Mouse (Mus musculus): Measurements from ENCODE around the gene Lmf1. TPM values are rescaled to one million over a fixed set of nuclear protein-coding genes. Genes with fewer than 3 reads are reported as not detected.

The Lmf1 gene
- polyA plus RNA-seq, 1 experiment from 2014 or later = 31.4 TPM

DNA sequence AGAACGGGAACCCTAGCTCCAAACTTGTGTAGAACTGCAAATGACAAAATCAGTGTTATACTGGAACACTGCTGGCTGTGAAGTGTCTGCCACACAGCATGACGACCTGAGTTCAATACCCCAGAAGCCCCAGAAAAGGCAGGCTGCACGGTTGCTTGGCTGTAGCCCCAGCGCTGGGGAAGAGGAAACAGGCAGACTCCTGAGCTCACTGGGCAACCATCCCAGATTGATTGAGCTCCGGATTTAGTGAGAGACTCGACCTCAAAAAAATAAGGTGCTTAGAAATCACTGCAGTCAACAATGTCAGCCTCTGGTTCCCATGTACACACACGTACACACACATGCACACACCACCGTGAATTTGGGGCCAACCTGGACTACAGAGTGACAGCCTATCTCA, 87.0 kb downstream of the Lmf1 start:
- Histone ChIP-seq H3K9ac (no peak overlapping the region), H3K27ac (replicated peaks) (no peak overlapping the region), H3K9me3 (replicated peaks) (no peaks in the 10 kb centered on the region), H3K27me3 (no peaks in the 10 kb centered on the region), H3K4me3 (replicated peaks) (no peak overlapping the region), H3K36me3 (no peaks in the 10 kb centered on the region), H3K4me2 (replicated peaks) (no peak overlapping the region), H3K4me1 (peaks cover 22% of the 10 kb centered on the region)
- 57% methylated on average over 8 of the region's 8 CpGs for WGBS
- ATAC-seq (ENCODE audit: insufficient number of reproducible peaks, low FRiP score, low TSS enrichment, low read depth) = no peak

DNA sequence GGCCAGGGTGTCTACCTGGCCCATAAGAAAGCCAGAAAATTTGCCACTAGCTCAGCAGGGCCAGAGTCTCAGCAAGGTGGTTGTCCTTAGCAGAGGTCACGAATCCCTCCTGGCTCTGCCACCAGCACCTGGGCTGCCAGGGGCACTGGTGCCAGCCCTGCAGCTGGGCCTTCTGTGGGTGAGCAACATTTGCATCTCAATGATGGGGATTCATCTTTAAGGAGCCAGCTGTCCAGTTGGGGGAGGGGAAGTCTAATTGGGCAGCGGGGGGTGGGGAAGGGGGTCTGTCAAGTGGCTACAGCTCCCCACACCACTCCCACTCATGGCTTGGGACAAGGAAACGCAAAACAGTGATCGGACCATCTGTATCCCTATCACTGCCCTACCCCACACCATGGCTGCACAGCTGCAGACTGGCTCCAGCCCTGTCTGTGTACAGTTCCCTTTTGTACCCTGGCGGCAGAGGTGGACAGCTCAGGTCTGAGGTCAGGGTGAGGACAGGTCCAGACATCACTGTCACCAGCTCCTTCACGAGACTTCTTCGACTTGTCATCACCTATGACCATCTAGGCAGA, 89.7 kb downstream of the Lmf1 start:
- 80% methylated on average over 7 of the region's 7 CpGs for WGBS
- peaks cover 10% of the 10 kb centered on the region for H3K4me1 ChIP-seq
- 0 out of 2 replicates have a peak, but pooled peaks cover 2% of the 10 kb centered on the region for H3K27me3 ChIP-seq
- H3K36me3 ChIP-seq = no peaks in the 10 kb centered on the region
- ATAC-seq (ENCODE audit: insufficient number of reproducible peaks, low FRiP score, low TSS enrichment, low read depth) = no peak
- no peaks in the 10 kb centered on the region for H3K9me3 ChIP-seq (replicated peaks)
- H3K4me2 ChIP-seq (replicated peaks) = no peak overlapping the region
- no peak overlapping the region for H3K4me3 ChIP-seq (replicated peaks)
- no peak overlapping the region for H3K27ac ChIP-seq (replicated peaks)
- no peak overlapping the region for H3K9ac ChIP-seq

DNA sequence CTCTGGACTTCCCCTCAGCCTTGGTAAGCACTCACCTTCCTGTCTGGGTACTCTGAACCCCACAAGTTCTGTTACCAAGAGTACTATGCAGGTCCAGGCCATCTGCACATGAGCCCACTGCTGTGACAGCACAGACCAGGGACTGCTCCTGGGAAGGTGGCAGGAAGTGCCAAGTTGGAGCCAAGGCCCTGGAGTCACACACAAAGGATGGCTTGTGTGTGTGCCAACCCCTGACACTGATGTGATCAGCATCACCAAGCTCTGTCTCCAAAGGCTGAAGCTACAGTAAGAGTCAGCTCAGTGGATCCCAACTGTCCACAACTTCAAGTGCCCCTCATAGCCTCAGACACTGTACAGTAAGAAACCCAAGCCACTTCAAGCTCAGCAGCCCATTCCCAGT, 94.1 kb downstream of the Lmf1 start:
- H3K4me3 ChIP-seq (replicated peaks) = no peak overlapping the region
- H3K4me1 ChIP-seq = peaks cover 11% of the 10 kb centered on the region; the same call in 1 of the 2 replicates
- no peak overlapping the region for H3K4me2 ChIP-seq (replicated peaks)
- H3K27ac ChIP-seq (replicated peaks) = no peak overlapping the region
- no peak for ATAC-seq (ENCODE audit: insufficient number of reproducible peaks, low FRiP score, low TSS enrichment, low read depth)
- 0 out of 2 replicates have a peak, but pooled peaks cover 2% of the 10 kb centered on the region for H3K27me3 ChIP-seq
- no peak overlapping the region for H3K9ac ChIP-seq
- H3K36me3 ChIP-seq = no peaks in the 10 kb centered on the region
- H3K9me3 ChIP-seq (replicated peaks) = no peaks in the 10 kb centered on the region

DNA sequence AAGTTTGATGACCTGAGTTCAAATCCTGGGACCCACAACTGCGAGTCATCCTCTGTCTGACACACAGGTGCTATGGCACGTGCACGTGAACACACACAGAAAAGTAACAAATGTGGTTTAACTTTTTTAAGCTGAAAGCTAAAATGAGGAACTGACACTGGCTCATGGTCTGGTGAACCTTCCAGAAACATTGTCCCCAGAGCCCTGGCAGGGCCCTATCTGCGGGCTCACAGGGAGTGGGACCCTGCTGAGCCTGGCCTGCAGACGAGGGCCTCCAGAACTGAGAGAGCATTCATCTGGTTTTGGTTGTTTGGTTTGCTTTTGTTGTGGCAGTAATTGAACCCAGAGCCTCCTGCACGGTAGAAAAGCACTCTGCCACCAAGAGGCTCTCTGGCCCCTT, 99.1 kb downstream of the Lmf1 start:
- WGBS = 48% methylated on average over 6 of the region's 6 CpGs
- no peaks in the 10 kb centered on the region for H3K27me3 ChIP-seq
- no peak overlapping the region for H3K27ac ChIP-seq (replicated peaks)
- H3K36me3 ChIP-seq = no peaks in the 10 kb centered on the region
- ATAC-seq (ENCODE audit: insufficient number of reproducible peaks, low FRiP score, low TSS enrichment, low read depth) = no peak
- H3K4me3 ChIP-seq (replicated peaks) = no peak overlapping the region
- H3K4me2 ChIP-seq (replicated peaks) = no peak overlapping the region
- H3K9me3 ChIP-seq (replicated peaks) = no peaks in the 10 kb centered on the region
- 0 out of 2 replicates have a peak, but pooled peaks cover 6% of the 10 kb centered on the region for H3K4me1 ChIP-seq
- H3K9ac ChIP-seq = no peak overlapping the region

DNA sequence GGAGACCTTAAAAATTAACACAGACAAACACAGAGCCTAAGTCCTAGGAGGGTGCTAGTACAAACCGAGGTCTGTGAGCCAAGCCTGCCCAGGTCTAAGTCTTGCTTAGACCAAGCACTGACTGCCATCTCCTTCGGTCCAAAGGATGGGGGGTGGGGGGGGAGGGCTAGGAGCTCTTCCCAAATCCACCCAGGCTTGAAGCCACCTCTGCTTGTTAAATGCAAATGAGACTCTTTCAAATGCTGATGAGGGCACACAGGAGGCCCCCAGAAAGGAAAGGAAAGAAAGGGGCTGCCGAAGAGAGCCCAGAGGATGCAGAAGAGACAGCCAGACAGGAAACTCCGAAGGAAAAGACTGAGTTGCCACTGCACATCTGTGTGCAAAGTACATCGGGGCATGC, 100.9 kb downstream of the Lmf1 start:
- no peaks in the 10 kb centered on the region for H3K9me3 ChIP-seq (replicated peaks)

DNA sequence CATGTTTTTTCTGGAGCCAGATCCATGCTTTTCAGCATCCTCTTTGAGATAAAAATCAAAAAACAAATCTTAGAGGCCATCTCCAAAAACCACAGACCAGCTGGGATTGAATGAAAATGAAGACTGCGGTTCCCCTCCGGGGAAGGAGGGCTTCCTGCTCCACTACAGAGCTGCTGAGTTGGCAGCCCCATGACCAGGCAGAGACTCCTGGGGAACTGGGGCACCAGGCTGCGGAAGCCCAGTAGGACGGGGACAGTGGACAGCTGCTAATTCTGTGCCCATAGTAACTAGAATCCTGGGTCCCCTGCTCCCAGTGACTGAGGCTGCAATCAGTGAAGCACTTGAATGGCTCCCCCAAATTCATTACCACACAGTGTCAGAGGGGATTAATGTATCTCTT, 102.8 kb downstream of the Lmf1 start:
- no peaks in the 10 kb centered on the region for H3K36me3 ChIP-seq
- 58% methylated on average over 4 of the region's 4 CpGs for WGBS
- no peak overlapping the region for H3K27ac ChIP-seq (replicated peaks)
- H3K27me3 ChIP-seq = no peaks in the 10 kb centered on the region
- H3K4me2 ChIP-seq (replicated peaks) = no peak overlapping the region
- H3K4me3 ChIP-seq (replicated peaks) = no peak overlapping the region
- H3K9me3 ChIP-seq (replicated peaks) = no peaks in the 10 kb centered on the region
- H3K9ac ChIP-seq = no peak overlapping the region
- 0 out of 2 replicates have a peak, but pooled peaks cover 6% of the 10 kb centered on the region for H3K4me1 ChIP-seq
- ATAC-seq (ENCODE audit: insufficient number of reproducible peaks, low FRiP score, low TSS enrichment, low read depth) = no peak

More for the DNA sequence above, 100.9 kb downstream of the Lmf1 start:
- no peak overlapping the region for H3K27ac ChIP-seq (replicated peaks)
- no peaks in the 10 kb centered on the region for H3K27me3 ChIP-seq
- H3K4me1 ChIP-seq = 0 out of 2 replicates have a peak, but pooled peaks cover 6% of the 10 kb centered on the region
- no peak for ATAC-seq (ENCODE audit: insufficient number of reproducible peaks, low FRiP score, low TSS enrichment, low read depth)
- H3K4me2 ChIP-seq (replicated peaks) = no peak overlapping the region
- H3K9ac ChIP-seq = no peak overlapping the region
- 15% methylated on average over 5 of the region's 5 CpGs for WGBS
- H3K36me3 ChIP-seq = no peaks in the 10 kb centered on the region
- no peak overlapping the region for H3K4me3 ChIP-seq (replicated peaks)

DNA sequence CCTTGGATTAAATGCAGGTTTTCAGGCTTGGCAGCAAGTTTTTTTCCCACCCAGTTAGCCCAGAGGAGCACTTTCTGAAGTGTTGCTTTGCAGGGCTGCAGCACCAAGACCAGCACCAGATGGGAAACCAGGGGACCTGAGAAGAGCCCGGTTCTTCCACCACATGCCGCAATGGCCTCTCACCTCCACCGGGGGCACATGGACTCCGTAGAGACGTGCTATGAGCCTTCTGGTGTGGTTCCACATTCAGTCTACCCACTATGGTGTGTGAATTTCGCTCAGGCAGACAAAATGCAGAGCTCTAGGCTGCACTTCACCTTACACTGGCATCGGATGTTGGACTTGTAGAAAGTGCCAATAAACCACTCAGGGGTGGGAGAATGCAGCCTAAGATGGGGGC, 107.4 kb downstream of the Lmf1 start:
- H3K27me3 ChIP-seq = no peaks in the 10 kb centered on the region

DNA sequence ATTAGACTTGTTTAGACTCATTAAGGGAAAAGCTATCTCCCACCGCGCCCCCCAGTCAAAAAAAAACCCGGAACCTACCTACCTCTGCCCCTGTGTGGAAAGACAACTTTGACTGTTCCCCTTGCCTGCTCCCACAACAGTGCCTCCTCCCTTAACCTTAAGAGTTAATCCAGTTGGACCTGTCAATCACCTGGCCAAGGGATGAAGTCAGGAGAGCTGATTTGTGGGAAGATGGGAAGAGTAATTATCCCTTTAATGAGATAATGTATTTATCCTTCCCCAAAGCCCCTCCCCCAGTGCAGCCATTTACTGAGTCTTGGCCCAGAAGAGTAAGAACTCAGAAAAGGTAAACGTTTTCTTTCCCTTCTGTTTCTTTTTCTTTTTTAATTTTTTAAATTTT, 110.0 kb downstream of the Lmf1 start:
- H3K4me2 ChIP-seq (replicated peaks) = no peak overlapping the region
- H3K9me3 ChIP-seq (replicated peaks) = no peaks in the 10 kb centered on the region
- no peaks in the 10 kb centered on the region for H3K36me3 ChIP-seq
- H3K4me3 ChIP-seq (replicated peaks) = no peak overlapping the region
- H3K27me3 ChIP-seq = no peaks in the 10 kb centered on the region
- 60% methylated on average over 4 of the region's 4 CpGs for WGBS
- ATAC-seq (ENCODE audit: insufficient number of reproducible peaks, low FRiP score, low TSS enrichment, low read depth) = no peak
- H3K4me1 ChIP-seq = 0 out of 2 replicates have a peak, but pooled peaks cover 2% of the 10 kb centered on the region
- no peak overlapping the region for H3K27ac ChIP-seq (replicated peaks)
- no peak overlapping the region for H3K9ac ChIP-seq

More for the DNA sequence above, 107.4 kb downstream of the Lmf1 start:
- Histone ChIP-seq H3K27ac (replicated peaks) (no peak overlapping the region), H3K4me3 (replicated peaks) (no peak overlapping the region), H3K4me2 (replicated peaks) (no peak overlapping the region), H3K9ac (no peak overlapping the region), H3K9me3 (replicated peaks) (no peaks in the 10 kb centered on the region), H3K4me1 (0 out of 2 replicates have a peak, but pooled peaks cover 2% of the 10 kb centered on the region), H3K36me3 (no peaks in the 10 kb centered on the region)
- 41% methylated on average over 7 of the region's 7 CpGs for WGBS
- ATAC-seq (ENCODE audit: insufficient number of reproducible peaks, low FRiP score, low TSS enrichment, low read depth) = no peak

DNA sequence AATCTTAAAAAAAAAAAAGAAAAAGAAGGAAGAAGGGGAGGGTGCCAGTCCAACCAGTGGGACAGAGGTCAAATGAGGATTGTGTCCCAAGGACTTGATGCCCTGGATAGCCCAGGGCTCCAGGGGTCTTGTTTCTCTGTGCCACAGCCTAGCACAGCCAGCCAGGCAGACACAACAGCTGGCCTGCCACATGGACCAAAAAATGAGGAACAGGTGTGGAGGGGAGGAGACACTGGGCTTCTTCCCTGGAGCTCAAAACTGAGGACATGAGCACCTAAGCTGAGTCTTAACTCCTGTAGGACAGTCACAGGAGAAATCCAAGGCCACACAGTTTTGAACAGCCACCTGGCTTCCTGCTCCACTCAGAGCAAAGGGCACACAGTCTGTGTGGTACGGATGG, 117.4 kb downstream of the Lmf1 start:
- no peaks in the 10 kb centered on the region for H3K4me1 ChIP-seq
- H3K27ac ChIP-seq (replicated peaks) = no peak overlapping the region
- no peak overlapping the region for H3K4me3 ChIP-seq (replicated peaks)
- 38% methylated on average over 1 of the region's 1 CpGs for WGBS
- no peak overlapping the region for H3K4me2 ChIP-seq (replicated peaks)
- H3K36me3 ChIP-seq = no peaks in the 10 kb centered on the region
- no peaks in the 10 kb centered on the region for H3K9me3 ChIP-seq (replicated peaks)
- H3K9ac ChIP-seq = no peak overlapping the region
- no peak for ATAC-seq (ENCODE audit: insufficient number of reproducible peaks, low FRiP score, low TSS enrichment, low read depth)
- no peaks in the 10 kb centered on the region for H3K27me3 ChIP-seq

DNA sequence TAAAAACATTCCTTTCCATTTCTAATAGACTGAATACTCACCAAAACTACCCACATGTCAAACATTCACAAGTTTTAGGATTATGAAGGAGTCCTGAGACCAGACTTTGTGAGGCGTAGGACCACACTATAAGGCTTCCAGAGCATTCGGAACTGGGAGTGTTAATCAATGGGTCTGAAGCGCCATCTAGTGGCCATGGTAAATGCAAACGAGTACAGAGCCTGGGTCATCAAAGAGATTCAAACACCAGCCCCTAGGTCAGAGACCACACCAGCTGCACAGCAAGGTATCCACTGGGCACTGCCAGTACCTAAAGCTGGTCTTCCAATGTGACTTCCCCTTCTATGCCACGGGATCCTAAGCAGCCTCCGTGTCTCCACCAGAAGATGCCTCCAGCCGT, 119.6 kb downstream of the Lmf1 start:
- 14% methylated on average over 7 of the region's 7 CpGs for WGBS

DNA sequence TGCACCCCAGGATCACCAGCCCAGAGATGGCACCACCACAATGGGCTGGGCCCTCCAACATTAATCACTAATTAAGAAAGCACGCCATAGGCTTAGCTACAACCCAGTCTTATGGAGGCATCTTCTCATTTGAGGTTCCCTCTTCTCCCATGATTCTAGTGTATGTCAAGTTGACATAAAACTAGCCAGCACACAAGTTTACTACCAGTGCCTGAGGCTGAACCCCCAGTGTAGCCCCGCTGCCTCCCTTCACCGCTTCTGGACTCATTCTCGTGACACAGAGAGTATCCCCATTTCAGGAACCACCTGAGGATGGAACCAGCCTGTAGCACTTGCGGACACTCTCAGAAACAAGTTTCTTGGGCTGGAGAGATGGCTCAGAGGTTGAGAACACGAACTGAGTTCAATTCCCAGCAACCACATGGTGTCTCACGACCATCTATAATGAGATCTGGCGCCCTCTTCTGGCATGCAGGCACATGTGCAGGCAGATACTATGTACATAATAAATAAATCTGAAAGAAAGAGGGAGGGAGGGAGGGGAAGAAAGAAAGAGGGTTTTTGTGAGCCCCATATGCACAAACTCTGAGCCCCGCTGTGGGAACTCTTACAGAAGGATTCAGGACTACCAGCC, 122.1 kb downstream of the Lmf1 start:
- Histone ChIP-seq H3K36me3 (no peaks in the 10 kb centered on the region), H3K4me2 (replicated peaks) (no peak overlapping the region), H3K4me3 (replicated peaks) (no peak overlapping the region), H3K9me3 (replicated peaks) (no peaks in the 10 kb centered on the region), H3K4me1 (no peaks in the 10 kb centered on the region), H3K27ac (replicated peaks) (no peak overlapping the region), H3K27me3 (no peaks in the 10 kb centered on the region), H3K9ac (no peak overlapping the region)
- WGBS = 60% methylated on average over 9 of the region's 9 CpGs
- ATAC-seq (ENCODE audit: insufficient number of reproducible peaks, low FRiP score, low TSS enrichment, low read depth) = no peak

More for the DNA sequence above, 119.6 kb downstream of the Lmf1 start:
- H3K36me3 ChIP-seq = no peaks in the 10 kb centered on the region
- ATAC-seq (ENCODE audit: insufficient number of reproducible peaks, low FRiP score, low TSS enrichment, low read depth) = no peak
- H3K4me2 ChIP-seq (replicated peaks) = no peak overlapping the region
- no peak overlapping the region for H3K27ac ChIP-seq (replicated peaks)
- H3K4me1 ChIP-seq = no peaks in the 10 kb centered on the region
- H3K4me3 ChIP-seq (replicated peaks) = no peak overlapping the region
- H3K9me3 ChIP-seq (replicated peaks) = no peaks in the 10 kb centered on the region
- no peaks in the 10 kb centered on the region for H3K27me3 ChIP-seq
- no peak overlapping the region for H3K9ac ChIP-seq

DNA sequence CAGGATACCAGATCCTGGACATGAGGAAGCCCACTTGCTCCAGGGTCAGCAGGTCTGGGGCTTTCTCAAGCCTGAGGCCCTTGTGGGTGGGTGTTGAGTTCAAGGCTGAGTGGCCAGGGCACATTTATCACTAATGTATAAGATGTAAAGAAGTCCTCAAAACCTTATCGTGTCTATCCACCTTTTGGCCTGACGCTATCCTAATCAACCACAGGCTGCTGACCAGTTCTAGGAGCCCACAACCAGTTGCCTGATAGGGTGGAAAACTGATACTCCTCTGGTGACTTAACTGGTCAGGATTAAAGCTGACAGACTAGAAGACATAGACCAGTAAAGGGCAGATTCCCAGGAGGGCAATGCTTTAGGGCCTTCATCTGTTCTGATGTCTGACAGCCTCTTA, 131.1 kb downstream of the Lmf1 start:
- Histone ChIP-seq H3K9ac (no peak overlapping the region), H3K4me3 (replicated peaks) (no peak overlapping the region), H3K27ac (replicated peaks) (no peak overlapping the region), H3K4me1 (no peaks in the 10 kb centered on the region), H3K27me3 (peaks cover 1% of the 10 kb centered on the region; the same call in 1 of the 2 replicates), H3K9me3 (replicated peaks) (no peaks in the 10 kb centered on the region), H3K36me3 (no peaks in the 10 kb centered on the region), H3K4me2 (replicated peaks) (no peak overlapping the region)
- 91% methylated on average over 2 of the region's 2 CpGs for WGBS
- ATAC-seq (ENCODE audit: insufficient number of reproducible peaks, low FRiP score, low TSS enrichment, low read depth) = no peak

Data from embryonic facial prominence, embryonic 15.5 days (tissue).